Mouse (Mus musculus): ENCODE measurements at regions not wholly inside any gene's neighbourhood (a gene's known extent, or its start where the extent isn't known, plus 50 kb on each side); places are given as distances from the start of the nearest gene placed in this dataset.

GRCm38 (mm10) chr19:54919597-54919996 is 207.4 kb downstream of the Gpam start:
- Histone ChIP-seq H3ac (ENCODE audit: control insufficient read depth, insufficient read length) (no peak overlapping the region), H3K79me2 (ENCODE audit: control insufficient read depth, insufficient read depth) (no peaks in the 10 kb centered on the region), H3K4me2 (ENCODE audit: low read depth) (no peak overlapping the region), H3K27me3 (ENCODE audit: control insufficient read depth, insufficient read depth, insufficient read length) (no peaks in the 10 kb centered on the region), H3K4me3 (no peak overlapping the region), H3K36me3 (ENCODE audit: control insufficient read depth, insufficient read depth) (no peaks in the 10 kb centered on the region)
- TF ChIP-seq REST (IDR thresholded peaks at IDR 0.05; ENCODE audit: insufficient read depth, insufficient read length) (no peak), SRF (IDR thresholded peaks at IDR 0.05; ENCODE audit: control insufficient read depth, insufficient read length, low read depth) (no peak), MYOG (IDR thresholded peaks at IDR 0.05; ENCODE audit: control insufficient read depth in 1 of 3, insufficient read depth in 1 of 3, insufficient read length in 2 of 3, low read depth in 2 of 3) (peak in 2 of 3 experiments; percentile 47 to 73), MAX (IDR thresholded peaks at IDR 0.05; ENCODE audit: low read depth) (no peak), MYOD1 (IDR thresholded peaks at IDR 0.05; ENCODE audit: control insufficient read depth in 1 of 3, insufficient read length in 2 of 3, low read depth in 2 of 3) (peak; percentile 49 to 88 (median 54)), TCF3 (IDR thresholded peaks at IDR 0.05; ENCODE audit: insufficient read length, low read depth) (no peak), CEBPB (IDR thresholded peaks at IDR 0.05; ENCODE audit: insufficient read depth, poor library complexity, severe bottlenecking) (no peak), POLR2A (IDR thresholded peaks at IDR 0.05; ENCODE audit: insufficient read length, low read depth) (no peak), E2F4 (IDR thresholded peaks at IDR 0.05; ENCODE audit: insufficient read depth) (no peak), POLR2AphosphoS2 (IDR thresholded peaks at IDR 0.05; ENCODE audit: insufficient read length, low read depth) (no peak), USF1 (IDR thresholded peaks at IDR 0.05; ENCODE audit: low read depth) (no peak), TCF12 (IDR thresholded peaks at IDR 0.05; ENCODE audit: insufficient read depth, poor library complexity, severe bottlenecking) (peak; percentile 2)

- Histone ChIP-seq H3K79me2 (ENCODE audit: control insufficient read depth, insufficient read depth) (no peaks in the 10 kb centered on the region), H3K27me3 (ENCODE audit: control insufficient read depth, insufficient read depth, insufficient read length) (no peaks in the 10 kb centered on the region), H3K4me2 (ENCODE audit: low read depth) (no peak overlapping the region), H3ac (ENCODE audit: control insufficient read depth, insufficient read length) (no peak overlapping the region), H3K36me3 (ENCODE audit: control insufficient read depth, insufficient read depth) (no peaks in the 10 kb centered on the region), H3K4me3 (no peak overlapping the region)
- no peak for TF ChIP-seq CEBPB (IDR thresholded peaks at IDR 0.05; ENCODE audit: insufficient read depth, poor library complexity, severe bottlenecking)
- no peak for TF ChIP-seq REST (IDR thresholded peaks at IDR 0.05; ENCODE audit: insufficient read depth, insufficient read length)
- TF ChIP-seq USF1 (IDR thresholded peaks at IDR 0.05; ENCODE audit: low read depth), result no peak
- no peak for TF ChIP-seq POLR2A (IDR thresholded peaks at IDR 0.05; ENCODE audit: insufficient read length, low read depth)
Observed at GRCm38 (mm10) chr19:54893622-54894021, 233.4 kb downstream of the Gpam start.

- no peak for TF ChIP-seq REST (IDR thresholded peaks at IDR 0.05; ENCODE audit: insufficient read depth, insufficient read length)
- TF ChIP-seq MYOD1 (IDR thresholded peaks at IDR 0.05; ENCODE audit: control insufficient read depth in 1 of 3, insufficient read length in 2 of 3, low read depth in 2 of 3), result no peak
Observed at GRCm38 (mm10) chr19:54867078-54867477, 260.0 kb downstream of the Gpam start.

GRCm38 (mm10) chr19:54855190-54855589 is 271.8 kb downstream of the Gpam start:
- no peak overlapping the region for H3K4me3 ChIP-seq
- TF ChIP-seq E2F4 (IDR thresholded peaks at IDR 0.05; ENCODE audit: insufficient read depth), result no peak
- TF ChIP-seq POLR2A (IDR thresholded peaks at IDR 0.05; ENCODE audit: insufficient read length, low read depth), result no peak
- no peak for TF ChIP-seq TCF3 (IDR thresholded peaks at IDR 0.05; ENCODE audit: insufficient read length, low read depth)
- TF ChIP-seq USF1 (IDR thresholded peaks at IDR 0.05; ENCODE audit: low read depth), result no peak
- no peak for TF ChIP-seq MYOG (IDR thresholded peaks at IDR 0.05; ENCODE audit: control insufficient read depth in 1 of 3, insufficient read depth in 1 of 3, insufficient read length in 2 of 3, low read depth in 2 of 3)
- TF ChIP-seq MAX (IDR thresholded peaks at IDR 0.05; ENCODE audit: low read depth), result no peak
- no peak for TF ChIP-seq TCF12 (IDR thresholded peaks at IDR 0.05; ENCODE audit: insufficient read depth, poor library complexity, severe bottlenecking)
- TF ChIP-seq POLR2AphosphoS2 (IDR thresholded peaks at IDR 0.05; ENCODE audit: insufficient read length, low read depth), result no peak
- no peak for TF ChIP-seq SRF (IDR thresholded peaks at IDR 0.05; ENCODE audit: control insufficient read depth, insufficient read length, low read depth)
- TF ChIP-seq MYOD1 (IDR thresholded peaks at IDR 0.05; ENCODE audit: control insufficient read depth in 1 of 3, insufficient read length in 2 of 3, low read depth in 2 of 3), result no peak
- no peak for TF ChIP-seq REST (IDR thresholded peaks at IDR 0.05; ENCODE audit: insufficient read depth, insufficient read length)
- no peak for TF ChIP-seq CEBPB (IDR thresholded peaks at IDR 0.05; ENCODE audit: insufficient read depth, poor library complexity, severe bottlenecking)
- H3K4me2 ChIP-seq (ENCODE audit: low read depth), result no peak overlapping the region
- H3K79me2 ChIP-seq (ENCODE audit: control insufficient read depth, insufficient read depth), result no peaks in the 10 kb centered on the region
- H3K27me3 ChIP-seq (ENCODE audit: control insufficient read depth, insufficient read depth, insufficient read length), result no peaks in the 10 kb centered on the region
- no peaks in the 10 kb centered on the region for H3K36me3 ChIP-seq (ENCODE audit: control insufficient read depth, insufficient read depth)
- no peak overlapping the region for H3ac ChIP-seq (ENCODE audit: control insufficient read depth, insufficient read length)

More at GRCm38 (mm10) chr19:54867078-54867477, 260.0 kb downstream of the Gpam start:
- Histone ChIP-seq H3K36me3 (ENCODE audit: control insufficient read depth, insufficient read depth) (no peaks in the 10 kb centered on the region), H3K27me3 (ENCODE audit: control insufficient read depth, insufficient read depth, insufficient read length) (no peaks in the 10 kb centered on the region), H3K79me2 (ENCODE audit: control insufficient read depth, insufficient read depth) (no peaks in the 10 kb centered on the region), H3K4me3 (no peak overlapping the region), H3K4me2 (ENCODE audit: low read depth) (no peak overlapping the region), H3ac (ENCODE audit: control insufficient read depth, insufficient read length) (no peak overlapping the region)

GRCm38 (mm10) chr19:54838231-54838630 is 288.8 kb downstream of the Gpam start:
- H3ac ChIP-seq (ENCODE audit: control insufficient read depth, insufficient read length), result no peak overlapping the region
- H3K36me3 ChIP-seq (ENCODE audit: control insufficient read depth, insufficient read depth), result no peaks in the 10 kb centered on the region
- no peaks in the 10 kb centered on the region for H3K27me3 ChIP-seq (ENCODE audit: control insufficient read depth, insufficient read depth, insufficient read length)
- H3K4me3 ChIP-seq, result no peak overlapping the region
- H3K4me2 ChIP-seq (ENCODE audit: low read depth), result no peak overlapping the region
- H3K79me2 ChIP-seq (ENCODE audit: control insufficient read depth, insufficient read depth), result no peaks in the 10 kb centered on the region
- TF ChIP-seq MAX (IDR thresholded peaks at IDR 0.05; ENCODE audit: low read depth) (no peak), MYOD1 (IDR thresholded peaks at IDR 0.05; ENCODE audit: control insufficient read depth in 1 of 3, insufficient read length in 2 of 3, low read depth in 2 of 3) (no peak), SRF (IDR thresholded peaks at IDR 0.05; ENCODE audit: control insufficient read depth, insufficient read length, low read depth) (no peak), POLR2AphosphoS2 (IDR thresholded peaks at IDR 0.05; ENCODE audit: insufficient read length, low read depth) (no peak), TCF12 (IDR thresholded peaks at IDR 0.05; ENCODE audit: insufficient read depth, poor library complexity, severe bottlenecking) (no peak), USF1 (IDR thresholded peaks at IDR 0.05; ENCODE audit: low read depth) (no peak), CEBPB (IDR thresholded peaks at IDR 0.05; ENCODE audit: insufficient read depth, poor library complexity, severe bottlenecking) (no peak), MYOG (IDR thresholded peaks at IDR 0.05; ENCODE audit: control insufficient read depth in 1 of 3, insufficient read depth in 1 of 3, insufficient read length in 2 of 3, low read depth in 2 of 3) (no peak), E2F4 (IDR thresholded peaks at IDR 0.05; ENCODE audit: insufficient read depth) (no peak), REST (IDR thresholded peaks at IDR 0.05; ENCODE audit: insufficient read depth, insufficient read length) (no peak), POLR2A (IDR thresholded peaks at IDR 0.05; ENCODE audit: insufficient read length, low read depth) (no peak), TCF3 (IDR thresholded peaks at IDR 0.05; ENCODE audit: insufficient read length, low read depth) (no peak)

Data from myocyte (in vitro differentiated cells).